Mouse (Mus musculus) megakaryocyte, embryonic 14.5 days (primary cell): ENCODE data around the gene Nsd1.

Experiments used
- FLI1 ChIP-seq: IDR thresholded peaks from 2 replicates; pipeline ENCODE4 v1.6.1; 2012; ENCODE audit warnings: low read length, inconsistent platforms, mixed read lengths
- GATA1 ChIP-seq: IDR thresholded peaks from 3 replicates; pipeline ENCODE4 v1.6.1; 2012; ENCODE audit warnings: mixed read lengths, low read length, inconsistent platforms, borderline replicate concordance

DNA sequence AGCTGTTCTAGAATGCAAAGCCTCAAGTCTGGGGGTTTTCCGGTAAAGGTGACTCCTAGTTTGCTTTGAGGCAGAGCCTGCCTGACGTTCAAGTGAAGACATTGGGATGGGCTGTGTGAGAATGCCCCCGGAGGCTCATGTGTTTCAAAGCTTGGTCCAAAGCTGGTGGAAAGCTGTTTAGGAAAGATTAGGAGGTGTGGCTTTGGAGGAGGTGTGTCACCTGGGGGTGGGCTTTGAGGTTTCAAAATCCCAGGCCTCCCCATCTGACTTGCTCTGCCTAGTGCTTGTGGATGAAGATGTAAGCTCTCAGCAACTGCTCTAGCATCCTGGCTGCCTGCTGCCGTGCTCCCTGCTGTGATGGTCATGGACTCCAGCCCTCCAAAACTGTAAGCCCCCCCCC is 126.1 kb downstream of the Nsd1 start:
- TF ChIP-seq GATA1 (no peak), FLI1 (no peak)
